Mouse (Mus musculus) frontal cortex, postnatal 10 days (tissue): Measurements from ENCODE around the gene Rasip1.

Experiments
- DNase-seq, 2 experiments: peaks; one replicate each; pipeline ENCODE4 v3.0.0; 2022; ENCODE audit warnings: low spot score in 2 of 2, mixed read lengths in 1 of 2

The Rasip1 gene

DNA sequence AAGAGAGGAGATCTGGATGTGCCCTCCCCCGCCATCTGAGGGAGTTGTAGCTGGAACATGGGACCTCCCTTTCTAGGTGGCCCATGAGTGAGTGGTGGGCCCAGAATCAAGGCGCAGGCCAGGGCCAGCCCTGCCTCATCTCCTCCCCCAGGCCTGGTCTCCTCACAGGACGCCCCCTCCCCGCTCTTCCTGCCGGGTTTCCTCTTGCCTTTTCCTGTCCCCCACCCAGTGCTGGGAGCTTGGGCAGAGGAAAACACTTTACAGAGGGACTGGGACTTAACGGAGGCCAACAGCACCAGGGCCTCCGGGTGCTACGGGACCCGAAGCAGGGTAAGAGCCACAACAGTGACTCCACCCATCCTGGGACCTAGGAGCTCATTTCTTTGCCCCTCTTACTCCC lies at the start of gene Rasip1:
Gene Rasip1 (plus strand): TSS at position 228 of the 400 bp plus-strand sequence.
- DNase-seq = no peak

DNA sequence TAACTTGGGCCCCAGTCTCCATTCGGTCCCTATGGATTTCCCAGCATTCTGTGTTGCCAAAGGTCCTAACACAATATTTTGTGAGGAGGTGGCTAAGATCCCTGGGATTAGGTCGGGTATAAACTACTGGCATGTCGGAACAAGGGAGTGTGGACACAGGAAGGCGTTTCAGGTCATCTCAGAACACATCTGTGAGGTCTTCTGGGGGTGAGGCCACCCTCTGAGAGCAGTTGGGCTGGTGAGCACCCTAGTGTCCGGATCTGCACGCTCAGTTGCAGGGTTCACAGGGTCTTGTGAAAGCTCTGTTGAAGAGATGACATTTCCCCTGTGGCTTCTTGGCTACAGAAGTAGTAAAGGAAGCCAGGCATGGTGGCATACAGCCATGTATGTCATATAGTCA lies 41.4 kb upstream of the Rasip1 start:
- DNase-seq = no peak

DNA sequence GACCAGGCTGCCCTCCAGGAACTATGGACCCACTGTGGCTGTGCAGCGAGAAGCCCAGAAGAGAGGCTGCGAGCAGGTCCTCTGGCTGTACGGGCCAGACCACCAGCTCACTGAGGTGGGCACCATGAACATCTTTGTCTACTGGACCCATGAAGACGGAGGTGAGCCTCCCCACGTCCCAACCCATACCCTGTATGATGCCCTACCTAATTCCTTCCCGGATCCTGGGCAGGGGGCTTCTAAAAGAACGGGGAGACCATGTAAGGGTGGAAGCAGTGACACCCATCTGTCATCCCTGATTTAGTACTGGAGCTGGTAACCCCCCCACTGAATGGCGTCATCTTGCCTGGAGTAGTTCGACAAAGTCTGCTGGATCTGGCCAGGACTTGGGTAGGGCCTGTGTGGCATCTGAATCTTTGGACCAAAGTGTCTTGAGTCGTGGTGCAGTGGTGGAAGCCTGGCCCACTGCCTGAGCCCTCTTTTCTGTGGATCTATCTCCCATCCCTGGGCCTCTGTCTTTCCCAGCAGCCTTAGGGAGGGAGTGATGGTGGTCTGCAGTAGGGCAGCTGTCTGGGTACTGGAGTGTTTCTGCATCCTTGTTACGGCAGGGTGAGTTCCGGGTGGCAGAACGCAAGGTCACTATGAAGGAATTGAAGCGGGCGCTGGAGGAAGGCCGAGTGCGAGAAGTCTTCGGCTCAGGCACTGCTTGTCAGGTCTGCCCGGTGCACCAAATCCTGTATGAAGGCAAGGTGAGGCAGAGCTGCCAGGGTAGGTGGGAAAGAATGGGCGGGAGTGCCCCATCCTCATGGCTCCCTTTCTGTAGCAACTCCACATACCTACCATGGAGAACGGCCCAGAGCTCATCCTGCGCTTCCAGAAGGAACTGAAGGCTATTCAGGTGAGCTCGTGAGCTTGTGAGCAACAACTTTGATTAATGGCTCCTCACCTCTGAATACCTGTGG lies 39.4 kb upstream of the Rasip1 start:
- DNase-seq = no peak

DNA sequence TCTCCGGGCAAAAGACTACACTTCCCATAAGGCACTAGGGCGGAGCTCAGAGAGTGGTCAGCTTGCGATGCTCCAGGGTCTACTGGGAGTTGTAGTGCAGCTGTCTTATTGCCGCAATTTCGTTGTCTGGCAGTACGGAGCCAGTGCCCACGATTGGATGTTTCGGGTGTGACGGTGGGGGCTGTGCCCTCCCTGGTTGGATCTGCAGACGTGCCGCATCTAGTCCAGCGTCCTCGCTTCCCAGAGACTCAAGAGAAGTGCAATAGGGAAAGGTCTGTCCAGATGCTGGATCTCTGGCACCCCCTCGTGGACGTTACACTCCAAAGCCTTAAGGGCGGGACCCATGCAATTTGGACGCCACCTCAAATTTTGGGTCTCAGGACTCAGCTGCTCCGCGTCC lies 38.1 kb upstream of the Rasip1 start:
- DNase-seq = peak; percentile 95 to 98

DNA sequence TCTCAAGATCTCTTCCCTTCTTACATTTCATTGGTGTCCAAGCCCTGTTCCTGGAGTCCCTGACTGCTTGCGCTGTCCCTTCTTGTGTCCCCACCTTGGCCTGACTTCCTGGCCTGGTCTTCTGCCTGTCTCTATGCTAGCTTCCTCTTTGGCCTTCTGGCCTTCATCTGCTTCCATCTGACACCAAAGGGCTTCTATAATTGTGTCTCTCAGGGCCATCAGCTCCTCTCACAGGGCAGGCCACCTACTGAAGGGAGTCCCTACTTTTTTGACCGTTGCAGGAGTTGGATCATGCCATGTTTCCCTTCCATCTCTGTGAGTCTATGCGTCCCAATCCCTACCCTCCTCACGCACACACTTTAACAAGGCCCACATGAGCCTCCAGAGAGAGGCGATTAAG lies 37.4 kb upstream of the Rasip1 start:
- no peak for DNase-seq

DNA sequence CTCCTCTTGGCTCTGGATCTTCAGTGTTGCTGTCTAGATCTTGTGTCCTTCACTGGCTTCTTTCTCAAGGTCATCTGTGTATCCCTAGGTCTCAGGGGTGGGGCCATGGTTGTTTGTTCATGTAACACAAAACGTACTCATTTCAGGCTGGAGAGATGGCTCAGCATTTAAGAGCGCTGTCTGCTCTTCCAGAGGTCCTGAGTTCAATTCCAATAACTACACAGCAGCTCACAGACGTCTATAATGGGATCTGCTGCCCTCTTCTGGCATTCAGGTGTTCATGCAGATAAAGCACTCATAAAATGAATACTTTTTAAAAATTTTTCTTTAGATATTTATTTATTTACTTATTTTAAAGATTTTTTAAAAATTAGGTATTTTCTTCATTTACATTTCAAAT lies 36.4 kb upstream of the Rasip1 start:
- DNase-seq = no peak

DNA sequence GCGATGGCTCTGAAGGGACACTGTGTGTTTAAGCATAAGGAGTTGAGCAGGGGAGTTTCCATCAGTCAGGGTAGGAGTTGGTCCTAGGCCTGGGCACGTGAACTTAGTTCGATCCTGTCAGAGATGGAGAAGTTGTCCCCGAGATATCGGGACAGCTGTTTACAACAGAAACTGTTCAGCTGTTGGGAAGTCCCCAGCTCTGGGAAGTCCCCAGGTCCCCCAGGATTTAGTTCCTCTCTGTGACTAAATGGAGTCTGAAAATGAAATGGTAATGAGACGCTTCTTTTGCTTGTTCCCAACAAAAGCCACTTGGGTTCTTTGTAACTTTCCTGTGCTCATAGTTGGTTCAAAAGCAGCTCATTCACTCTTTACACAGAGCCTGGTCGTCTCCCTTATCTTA lies 35.4 kb upstream of the Rasip1 start:
- DNase-seq = no peak

DNA sequence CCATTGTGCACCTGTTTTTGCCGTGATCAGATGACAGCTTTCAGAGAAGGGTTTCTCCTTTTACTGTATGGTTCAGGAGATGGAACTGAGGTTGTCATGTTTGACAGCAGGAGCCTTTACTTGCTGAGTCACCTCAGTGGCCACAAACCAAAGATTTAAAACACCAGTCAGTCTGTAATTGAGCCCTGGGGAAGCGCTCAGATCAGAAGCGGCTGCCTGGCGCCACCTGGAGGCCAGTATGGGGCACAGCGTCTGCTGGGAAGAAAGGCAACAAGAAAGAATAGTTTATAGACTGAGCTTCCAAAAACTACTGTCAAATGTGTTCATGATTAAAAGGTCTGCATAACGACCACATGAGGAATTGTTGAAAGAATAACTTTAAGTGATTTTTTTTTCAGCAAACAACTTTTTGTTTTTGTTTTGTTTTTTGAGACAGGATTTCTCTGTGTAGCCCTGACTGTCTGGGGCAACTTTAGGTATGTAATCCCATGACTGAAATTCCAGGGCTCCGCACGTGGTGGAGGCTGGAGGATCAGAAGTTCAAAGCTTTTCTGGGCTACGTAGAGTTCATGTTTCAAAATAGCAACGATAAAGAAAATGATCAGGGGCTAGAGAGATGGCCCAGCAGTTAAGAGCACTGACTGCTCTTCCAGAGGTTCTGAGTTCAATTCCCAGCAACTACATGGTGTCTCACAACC lies 34.0 kb upstream of the Rasip1 start:
- DNase-seq = peak in 1 of 2 experiments; percentile 71

DNA sequence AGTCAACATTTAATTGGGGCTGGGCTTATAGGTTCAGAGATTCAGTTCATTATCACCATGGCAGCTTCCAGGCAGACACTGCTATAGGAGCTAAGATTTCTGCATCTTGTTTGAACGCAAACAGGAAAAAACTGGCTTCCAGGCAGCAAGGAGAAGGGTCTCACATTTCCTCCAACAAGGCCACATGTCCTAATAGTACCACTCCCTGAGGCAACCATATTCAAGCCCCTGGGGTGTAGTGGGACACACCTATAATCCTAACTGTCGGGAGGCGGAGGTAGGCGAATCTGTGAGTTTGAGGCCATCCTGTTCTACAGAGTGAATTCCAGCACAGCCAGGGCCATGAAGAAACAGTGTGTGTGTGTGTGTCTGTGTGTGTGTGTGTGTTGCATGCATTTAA lies 32.1 kb upstream of the Rasip1 start:
- DNase-seq = no peak

DNA sequence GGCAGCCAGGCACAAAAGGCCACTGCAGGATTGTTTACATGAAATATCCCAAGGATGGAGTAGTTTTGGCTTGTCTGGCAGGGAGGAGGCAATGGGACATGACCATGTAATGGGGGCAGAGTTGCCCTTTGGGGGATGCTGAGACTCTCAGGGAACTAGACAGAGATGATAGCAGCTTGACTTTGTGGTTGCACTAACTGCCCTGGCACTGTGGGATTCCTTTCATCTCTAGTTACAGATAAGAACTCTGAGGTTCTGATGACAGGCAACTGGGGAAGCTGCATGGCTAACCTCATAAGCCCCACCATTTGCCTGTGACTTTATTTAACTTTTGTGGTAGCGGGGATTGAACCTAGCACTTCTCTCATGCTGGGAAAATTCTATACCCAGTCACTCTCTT lies 31.2 kb upstream of the Rasip1 start:
- DNase-seq = no peak

DNA sequence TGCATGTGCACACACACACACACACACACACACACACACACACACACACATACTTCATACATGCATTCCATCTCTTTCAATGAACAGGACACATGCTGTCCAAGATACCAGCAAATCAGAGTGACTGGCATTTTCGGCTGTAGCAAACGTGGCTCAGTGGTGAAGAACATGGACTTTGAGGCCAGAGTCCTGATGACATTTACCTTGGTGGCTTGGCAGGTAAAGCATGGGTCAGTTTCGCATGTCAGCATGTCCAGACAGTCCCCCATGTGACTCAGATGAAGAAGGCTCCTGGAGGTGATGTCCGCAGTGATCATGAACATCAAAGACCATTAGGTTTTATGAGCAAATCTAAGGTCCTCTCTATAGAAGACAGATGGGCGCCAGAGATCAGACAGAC lies 30.3 kb upstream of the Rasip1 start:
- no peak for DNase-seq

DNA sequence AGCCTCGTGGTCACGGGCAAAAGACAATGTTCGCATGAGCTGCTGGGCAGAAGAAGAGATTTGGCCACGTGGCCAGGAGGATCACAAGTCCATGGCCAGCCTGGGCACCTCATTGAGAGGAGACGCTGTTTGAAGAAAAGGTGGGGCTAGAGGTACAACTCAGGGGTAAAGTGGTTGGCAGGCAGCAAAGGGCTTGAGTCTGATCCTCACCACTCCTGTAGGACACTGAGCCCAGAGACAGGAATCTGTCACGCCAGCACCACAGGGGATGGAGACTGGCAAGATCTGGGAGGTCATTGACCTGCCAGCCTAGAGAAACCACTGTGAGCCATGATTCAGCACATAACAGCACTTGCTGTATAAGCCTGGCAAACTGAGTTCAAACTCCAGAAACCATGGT lies 29.8 kb upstream of the Rasip1 start:
- no peak for DNase-seq

DNA sequence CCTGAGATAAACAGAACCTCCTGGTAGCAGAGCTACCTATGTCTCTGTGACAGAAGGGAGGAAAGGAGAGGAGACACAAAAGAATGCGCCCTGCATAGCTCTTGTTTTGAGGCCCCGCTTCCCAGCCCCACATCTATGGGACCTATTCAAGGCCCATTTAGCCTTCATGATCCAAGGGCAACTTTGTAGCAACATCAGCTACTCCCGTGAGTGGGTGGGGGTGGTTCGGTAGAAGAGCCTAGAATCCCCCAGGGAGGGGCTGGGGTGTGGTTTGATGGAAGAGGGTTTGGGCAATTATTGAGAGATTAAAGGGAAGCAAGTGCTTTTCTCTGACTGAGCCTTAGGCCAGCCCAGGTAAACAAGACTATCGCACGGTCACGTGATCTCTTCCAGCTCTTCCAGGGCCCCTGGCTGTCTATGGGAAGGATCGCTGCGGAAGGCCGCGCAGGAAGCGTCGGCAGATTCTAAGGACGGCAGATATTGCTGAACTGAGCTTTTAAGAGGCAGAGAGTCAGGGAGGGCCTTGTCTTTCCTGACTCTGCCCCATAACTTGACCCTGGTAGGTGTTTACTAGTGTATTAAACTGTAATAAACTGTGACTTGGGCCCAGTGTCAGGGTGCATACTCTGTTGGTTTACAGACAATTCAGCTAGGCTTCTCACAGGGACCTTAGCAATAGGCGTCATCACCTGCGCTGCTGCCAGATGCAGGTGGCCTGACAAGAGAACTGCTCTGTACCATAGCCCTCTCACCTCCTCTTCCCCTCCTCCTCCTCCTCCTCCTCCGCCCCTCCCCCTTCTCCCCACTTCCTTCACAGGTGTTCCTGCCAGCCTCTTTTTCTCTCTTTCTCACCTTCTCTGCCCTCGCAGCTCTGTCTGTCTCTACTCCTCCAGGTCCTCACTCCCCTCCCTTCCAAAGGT lies 28.1 kb upstream of the Rasip1 start:
- no peak for DNase-seq

DNA sequence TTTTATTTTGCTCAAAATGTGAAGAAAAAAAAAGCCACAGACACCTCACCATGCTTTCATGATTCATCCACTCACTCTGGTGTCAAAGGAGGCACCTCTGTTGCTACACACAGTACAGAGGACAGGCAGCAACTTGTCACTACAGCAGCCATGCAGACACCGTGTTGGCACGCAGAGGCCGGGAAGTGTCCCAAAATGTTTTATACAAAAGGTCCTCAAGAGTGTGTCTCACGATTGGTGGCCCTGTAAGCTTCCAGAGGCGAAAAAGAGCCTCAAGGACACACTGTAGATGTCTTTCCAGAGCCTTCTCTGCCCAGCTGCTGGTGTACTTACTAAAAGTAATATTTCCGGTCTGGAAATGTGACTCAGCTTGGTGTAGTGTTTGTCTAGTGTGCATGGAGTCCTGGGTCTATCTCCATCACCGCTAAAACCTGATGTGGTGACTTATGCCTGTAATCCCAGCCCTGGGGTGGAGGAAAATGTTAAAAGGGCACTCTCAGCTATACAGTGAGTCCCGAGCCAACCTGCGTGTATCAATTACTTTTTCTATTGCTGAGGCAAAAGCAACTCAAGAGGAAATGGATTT lies 21.5 kb upstream of the Rasip1 start:
- no peak for DNase-seq

DNA sequence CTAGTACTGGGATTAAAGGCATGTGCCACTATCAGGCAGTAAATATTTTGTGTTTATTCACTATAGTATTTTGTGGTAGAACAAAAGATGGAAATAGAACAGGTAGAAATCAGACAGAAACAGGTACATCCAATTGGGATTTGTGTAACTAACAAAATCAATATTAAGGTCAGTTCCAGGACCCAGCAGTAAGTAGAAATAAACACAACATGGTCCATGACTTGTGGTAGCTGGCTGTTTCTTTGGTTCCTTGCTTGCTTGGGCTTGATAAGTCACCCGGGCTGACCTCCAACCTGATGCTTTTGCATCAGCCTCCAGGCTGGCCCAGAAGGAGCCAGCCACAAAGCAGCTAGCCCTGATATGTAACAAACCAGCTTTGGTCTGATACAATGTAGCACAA lies 17.8 kb upstream of the Rasip1 start:
- no peak for DNase-seq

DNA sequence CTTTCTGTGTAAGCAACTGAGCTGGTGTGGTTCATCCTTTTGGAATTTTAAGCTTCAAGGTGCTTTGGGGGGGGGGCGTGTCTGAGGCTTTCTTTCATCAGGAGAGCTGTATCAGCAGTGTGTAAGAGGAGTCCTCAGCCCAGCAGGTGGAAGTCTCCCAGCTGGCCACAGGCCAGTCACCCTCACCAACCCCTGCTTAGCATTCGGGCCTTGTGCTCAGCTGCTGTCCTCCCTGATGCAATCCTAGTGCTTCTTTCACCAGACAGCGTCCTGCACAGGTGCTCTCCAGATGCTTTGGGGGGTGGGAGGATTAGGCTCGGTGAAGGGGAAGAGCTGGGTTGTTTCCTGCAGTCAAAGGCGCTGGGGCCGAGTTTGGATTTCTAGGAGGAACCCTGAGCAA lies 11.0 kb upstream of the Rasip1 start:
- no peak for DNase-seq

DNA sequence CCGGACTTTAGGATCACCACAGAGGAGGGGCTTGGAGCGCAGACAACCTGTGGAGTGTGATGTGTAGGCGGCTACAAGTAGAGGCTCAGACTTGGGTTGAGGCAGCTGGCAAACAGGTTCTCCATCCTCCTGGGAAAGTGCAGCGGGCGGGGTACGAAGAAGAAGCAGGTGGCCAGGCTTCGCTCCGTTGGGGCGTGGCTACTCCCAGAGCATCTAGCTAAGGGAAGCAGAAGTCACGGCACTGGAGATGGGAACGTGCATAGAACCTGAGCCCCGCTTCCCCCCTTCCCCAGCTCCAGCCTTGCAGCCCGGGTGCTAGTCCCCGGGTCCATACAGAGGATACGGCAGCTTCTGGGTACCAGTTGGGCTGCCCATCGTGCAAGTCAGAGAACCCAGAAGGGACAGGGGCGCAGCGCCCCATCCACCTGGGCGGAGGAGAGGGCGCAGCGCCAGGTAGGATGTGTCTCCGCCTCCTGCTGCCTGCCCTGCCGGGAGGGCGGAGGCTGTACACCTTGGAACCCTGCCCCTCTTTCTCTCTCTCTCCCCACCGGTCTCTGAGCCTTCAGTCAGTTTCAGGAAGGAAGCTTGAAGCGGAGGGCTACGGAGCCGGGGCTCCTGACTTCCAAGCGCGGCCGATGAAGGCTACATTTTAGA lies 10.1 kb upstream of the Rasip1 start, which contains the start of gene Fut1:
Gene Fut1 (plus strand): TSS at position 248 of the 654 bp plus-strand sequence.
- no peak for DNase-seq

DNA sequence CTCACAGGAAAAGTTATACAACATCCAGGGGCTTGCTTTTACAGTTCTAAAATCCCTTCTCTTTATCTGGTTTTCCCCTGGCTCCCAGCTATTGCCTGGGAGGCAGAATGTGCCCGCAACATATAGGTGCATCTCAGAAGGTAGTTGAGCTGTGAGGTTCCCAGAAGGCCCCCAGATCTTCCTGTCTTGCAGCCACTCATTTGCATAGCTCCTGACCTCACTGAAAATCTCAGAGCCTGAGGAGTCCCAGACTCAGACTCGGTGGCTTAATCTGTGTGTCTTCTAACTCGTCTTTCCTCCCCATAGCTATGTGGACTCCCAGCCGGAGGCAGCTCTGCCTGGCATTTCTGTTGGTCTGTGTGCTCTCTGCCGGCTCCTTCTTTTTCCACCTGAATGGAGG lies 9.0 kb upstream of the Rasip1 start:
- no peak for DNase-seq

DNA sequence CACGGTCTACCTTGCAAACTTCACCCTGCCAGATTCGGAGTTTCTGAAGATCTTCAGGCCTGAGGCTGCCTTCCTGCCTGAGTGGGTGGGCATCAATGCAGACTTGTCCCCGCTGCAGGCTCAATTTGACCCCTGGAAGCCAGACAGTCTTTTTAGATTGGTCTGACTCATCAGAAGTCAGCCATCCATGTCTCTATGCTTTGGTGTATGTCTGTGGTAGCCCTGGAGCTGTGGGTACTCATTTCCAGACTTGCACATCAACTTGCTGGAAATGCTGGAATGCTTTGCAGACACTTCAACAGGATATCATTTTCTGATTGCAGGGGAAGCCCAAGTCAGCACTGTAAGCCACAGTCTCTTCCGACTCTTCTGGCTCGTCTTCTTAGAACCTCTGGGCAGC lies 7.7 kb upstream of the Rasip1 start:
- no peak for DNase-seq

DNA sequence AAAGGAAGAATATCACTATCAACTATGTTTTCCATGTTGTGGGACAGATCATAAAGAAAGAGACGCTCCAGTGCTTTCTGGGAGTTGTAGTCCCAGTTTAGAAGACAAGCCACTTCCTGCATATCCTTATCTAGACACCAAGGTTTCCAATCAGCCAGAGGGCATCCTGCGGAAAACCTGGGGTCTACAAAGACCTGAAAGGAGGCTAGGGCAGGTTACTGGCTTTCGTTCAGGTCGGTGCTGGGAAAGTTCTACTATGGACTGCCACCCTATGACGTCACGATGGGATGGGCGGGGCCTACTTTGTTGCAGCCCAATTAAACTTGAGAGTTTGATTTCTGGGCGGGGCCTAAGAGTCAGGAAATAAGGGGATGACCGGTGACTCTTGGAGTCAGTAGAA lies 5.8 kb upstream of the Rasip1 start, which contains the start of gene Izumo1:
Gene Izumo1 (plus strand): TSS at position 369 of the 400 bp plus-strand sequence.
- no peak for DNase-seq

DNA sequence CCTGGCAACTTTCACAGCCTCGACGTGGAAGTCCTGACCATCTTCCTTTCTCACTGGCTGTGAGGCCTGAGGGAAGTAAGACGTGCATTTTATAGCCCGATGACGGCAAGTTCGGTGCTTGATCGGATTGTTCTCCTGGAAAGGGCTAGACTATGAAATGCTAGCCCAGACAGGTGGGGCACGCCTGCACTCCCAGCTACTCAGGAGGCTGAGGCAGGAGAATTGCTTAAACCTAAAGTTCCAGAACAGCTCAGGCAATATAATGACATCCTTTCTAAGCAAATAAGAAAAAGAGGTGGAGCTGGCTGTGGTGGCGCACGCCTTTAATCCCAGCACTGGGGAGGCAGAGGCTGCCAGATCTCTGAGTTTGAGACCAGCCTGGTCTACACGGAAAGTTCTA lies 3.8 kb upstream of the Rasip1 start:
- DNase-seq = no peak
